Mouse (Mus musculus): ENCODE results near the gene Pbx3. TPM values are rescaled to one million over a fixed set of nuclear protein-coding genes. Genes with fewer than 3 reads are reported as not detected.

Pbx3 gene
- polyA plus RNA-seq, 1 experiment = 5.8 TPM

DNA sequence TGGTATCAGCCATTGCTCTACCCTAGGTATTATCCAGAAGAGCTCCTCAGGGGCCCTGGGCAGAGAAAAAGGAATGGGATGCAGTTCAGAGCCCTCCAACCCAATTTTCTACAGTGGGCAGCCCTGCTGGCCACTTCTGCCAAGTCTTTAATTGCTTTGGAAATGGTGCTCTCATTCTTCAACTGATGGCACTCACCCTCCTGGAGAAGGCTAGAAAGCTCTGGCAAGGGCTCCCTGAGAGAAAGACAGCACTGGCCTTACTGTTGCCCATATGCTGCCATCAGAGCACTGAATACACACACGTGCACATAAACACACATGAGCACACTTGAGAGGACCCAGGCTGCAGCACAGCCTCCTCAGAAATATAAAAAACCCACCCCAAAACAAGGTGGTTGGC is 193.6 kb downstream of the Pbx3 start:
- no peaks in the 10 kb centered on the region for H3K27me3 ChIP-seq (ENCODE audit: control insufficient read depth, insufficient read depth, insufficient read length)
- H3ac ChIP-seq (ENCODE audit: control insufficient read depth, insufficient read length, low read depth) = no peak overlapping the region
- no peaks in the 10 kb centered on the region for H3K79me3 ChIP-seq (ENCODE audit: low read depth)
- no peak overlapping the region for H3K4me3 ChIP-seq (ENCODE audit: insufficient read depth, poor library complexity, severe bottlenecking)
- no peaks in the 10 kb centered on the region for H3K79me2 ChIP-seq (ENCODE audit: control insufficient read depth, insufficient read depth)
- H3K36me3 ChIP-seq (ENCODE audit: control insufficient read depth, insufficient read depth) = peaks cover 5% of the 10 kb centered on the region
- TF ChIP-seq FOSL1 (IDR thresholded peaks at IDR 0.05; ENCODE audit: insufficient read depth, low read length, poor library complexity, severe bottlenecking) (no peak), CTCF (IDR thresholded peaks at IDR 0.05; ENCODE audit: control insufficient read depth, insufficient read depth, insufficient read length) (no peak), MYOG (IDR thresholded peaks at IDR 0.05; ENCODE audit: control insufficient read depth, extremely low read depth, insufficient read length) (no peak), MAX (IDR thresholded peaks at IDR 0.05) (no peak), CEBPB (IDR thresholded peaks at IDR 0.05; ENCODE audit: low read depth) (no peak), USF1 (IDR thresholded peaks at IDR 0.05; ENCODE audit: low read depth) (no peak), MYOD1 (IDR thresholded peaks at IDR 0.05; ENCODE audit: control insufficient read depth, insufficient read length, low read depth) (no peak)

GRCm38 (mm10) chr2:34178653-34179052 is 194.3 kb downstream of the Pbx3 start:
- Histone ChIP-seq H3ac (ENCODE audit: control insufficient read depth, insufficient read length, low read depth) (no peak overlapping the region), H3K79me2 (ENCODE audit: control insufficient read depth, insufficient read depth) (no peaks in the 10 kb centered on the region), H3K4me3 (ENCODE audit: insufficient read depth, poor library complexity, severe bottlenecking) (no peak overlapping the region), H3K36me3 (ENCODE audit: control insufficient read depth, insufficient read depth) (peaks cover 5% of the 10 kb centered on the region), H3K27me3 (ENCODE audit: control insufficient read depth, insufficient read depth, insufficient read length) (no peaks in the 10 kb centered on the region), H3K79me3 (ENCODE audit: low read depth) (no peaks in the 10 kb centered on the region)
- TF ChIP-seq MYOD1 (IDR thresholded peaks at IDR 0.05; ENCODE audit: control insufficient read depth, insufficient read length, low read depth) = no peak
- no peak for TF ChIP-seq MAX (IDR thresholded peaks at IDR 0.05)
- no peak for TF ChIP-seq USF1 (IDR thresholded peaks at IDR 0.05; ENCODE audit: low read depth)
- TF ChIP-seq CEBPB (IDR thresholded peaks at IDR 0.05; ENCODE audit: low read depth) = no peak
- no peak for TF ChIP-seq CTCF (IDR thresholded peaks at IDR 0.05; ENCODE audit: control insufficient read depth, insufficient read depth, insufficient read length)
- TF ChIP-seq MYOG (IDR thresholded peaks at IDR 0.05; ENCODE audit: control insufficient read depth, extremely low read depth, insufficient read length) = no peak
- no peak for TF ChIP-seq FOSL1 (IDR thresholded peaks at IDR 0.05; ENCODE audit: insufficient read depth, low read length, poor library complexity, severe bottlenecking)

DNA sequence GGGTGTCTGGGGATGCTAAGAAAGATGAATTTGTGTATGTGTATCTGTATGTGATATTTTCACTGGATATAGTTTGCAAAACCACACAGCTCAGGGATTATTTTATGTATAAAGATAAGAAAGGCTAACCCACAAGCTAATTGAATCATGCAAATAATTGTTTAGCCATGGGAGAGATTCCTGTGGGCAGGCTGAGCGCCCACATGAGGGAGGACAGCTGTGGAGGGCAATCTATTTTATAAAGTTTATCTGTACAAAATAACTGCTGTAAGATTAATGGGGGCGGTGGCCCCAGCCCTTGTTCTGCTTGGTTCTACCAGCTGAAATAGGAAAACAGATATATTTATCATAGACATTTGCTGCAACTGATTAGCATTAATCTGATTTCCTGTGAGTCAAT is 202.5 kb downstream of the Pbx3 start:
- Histone ChIP-seq H3K36me3 (ENCODE audit: control insufficient read depth, insufficient read depth) (peaks cover 9% of the 10 kb centered on the region), H3K79me2 (ENCODE audit: control insufficient read depth, insufficient read depth) (no peaks in the 10 kb centered on the region), H3ac (ENCODE audit: control insufficient read depth, insufficient read length, low read depth) (no peak overlapping the region), H3K4me3 (ENCODE audit: insufficient read depth, poor library complexity, severe bottlenecking) (no peak overlapping the region), H3K79me3 (ENCODE audit: low read depth) (no peaks in the 10 kb centered on the region), H3K27me3 (ENCODE audit: control insufficient read depth, insufficient read depth, insufficient read length) (no peaks in the 10 kb centered on the region)
- no peak for TF ChIP-seq MAX (IDR thresholded peaks at IDR 0.05)
- TF ChIP-seq FOSL1 (IDR thresholded peaks at IDR 0.05; ENCODE audit: insufficient read depth, low read length, poor library complexity, severe bottlenecking) = no peak
- TF ChIP-seq CEBPB (IDR thresholded peaks at IDR 0.05; ENCODE audit: low read depth) = no peak
- TF ChIP-seq USF1 (IDR thresholded peaks at IDR 0.05; ENCODE audit: low read depth) = no peak
- TF ChIP-seq CTCF (IDR thresholded peaks at IDR 0.05; ENCODE audit: control insufficient read depth, insufficient read depth, insufficient read length) = no peak
- no peak for TF ChIP-seq MYOG (IDR thresholded peaks at IDR 0.05; ENCODE audit: control insufficient read depth, extremely low read depth, insufficient read length)
- TF ChIP-seq MYOD1 (IDR thresholded peaks at IDR 0.05; ENCODE audit: control insufficient read depth, insufficient read length, low read depth) = no peak

DNA sequence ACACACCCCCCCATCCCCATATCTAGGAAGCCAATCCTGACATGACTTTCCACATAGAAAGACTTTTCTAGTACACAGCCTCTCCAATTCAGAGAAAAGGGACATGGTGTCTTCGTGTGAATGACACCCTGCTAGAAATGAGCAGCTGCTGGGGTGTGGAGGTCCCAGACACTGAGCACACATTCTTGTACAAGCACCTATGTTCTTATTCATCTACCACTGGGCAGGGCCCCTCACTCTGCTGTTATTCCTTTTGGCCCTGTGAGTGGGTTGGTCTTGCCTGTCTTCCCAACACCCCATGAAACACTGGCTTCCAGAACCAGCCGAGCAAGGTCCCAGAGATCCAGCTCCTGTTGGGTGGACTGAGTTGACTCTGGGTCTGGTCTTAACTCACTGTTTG is 203.3 kb downstream of the Pbx3 start:
- H3K4me3 ChIP-seq (ENCODE audit: insufficient read depth, poor library complexity, severe bottlenecking) = no peak overlapping the region
- peaks cover 4% of the 10 kb centered on the region for H3K36me3 ChIP-seq (ENCODE audit: control insufficient read depth, insufficient read depth)
- H3ac ChIP-seq (ENCODE audit: control insufficient read depth, insufficient read length, low read depth) = no peak overlapping the region
- no peaks in the 10 kb centered on the region for H3K27me3 ChIP-seq (ENCODE audit: control insufficient read depth, insufficient read depth, insufficient read length)
- H3K79me3 ChIP-seq (ENCODE audit: low read depth) = no peaks in the 10 kb centered on the region
- no peaks in the 10 kb centered on the region for H3K79me2 ChIP-seq (ENCODE audit: control insufficient read depth, insufficient read depth)
- TF ChIP-seq FOSL1 (IDR thresholded peaks at IDR 0.05; ENCODE audit: insufficient read depth, low read length, poor library complexity, severe bottlenecking) = no peak
- TF ChIP-seq CEBPB (IDR thresholded peaks at IDR 0.05; ENCODE audit: low read depth) = no peak
- no peak for TF ChIP-seq CTCF (IDR thresholded peaks at IDR 0.05; ENCODE audit: control insufficient read depth, insufficient read depth, insufficient read length)
- TF ChIP-seq MAX (IDR thresholded peaks at IDR 0.05) = no peak
- TF ChIP-seq MYOG (IDR thresholded peaks at IDR 0.05; ENCODE audit: control insufficient read depth, extremely low read depth, insufficient read length) = no peak
- no peak for TF ChIP-seq USF1 (IDR thresholded peaks at IDR 0.05; ENCODE audit: low read depth)
- no peak for TF ChIP-seq MYOD1 (IDR thresholded peaks at IDR 0.05; ENCODE audit: control insufficient read depth, insufficient read length, low read depth)

- no peaks in the 10 kb centered on the region for H3K27me3 ChIP-seq (ENCODE audit: control insufficient read depth, insufficient read depth, insufficient read length)
- H3K79me3 ChIP-seq (ENCODE audit: low read depth) = no peaks in the 10 kb centered on the region
- TF ChIP-seq CTCF (IDR thresholded peaks at IDR 0.05; ENCODE audit: control insufficient read depth, insufficient read depth, insufficient read length) (no peak), MAX (IDR thresholded peaks at IDR 0.05) (no peak), CEBPB (IDR thresholded peaks at IDR 0.05; ENCODE audit: low read depth) (no peak), FOSL1 (IDR thresholded peaks at IDR 0.05; ENCODE audit: insufficient read depth, low read length, poor library complexity, severe bottlenecking) (no peak), MYOG (IDR thresholded peaks at IDR 0.05; ENCODE audit: control insufficient read depth, extremely low read depth, insufficient read length) (no peak), USF1 (IDR thresholded peaks at IDR 0.05; ENCODE audit: low read depth) (no peak), MYOD1 (IDR thresholded peaks at IDR 0.05; ENCODE audit: control insufficient read depth, insufficient read length, low read depth) (no peak)
- H3K36me3 ChIP-seq (ENCODE audit: control insufficient read depth, insufficient read depth) = peaks cover 4% of the 10 kb centered on the region
- H3ac ChIP-seq (ENCODE audit: control insufficient read depth, insufficient read length, low read depth) = no peak overlapping the region
- no peaks in the 10 kb centered on the region for H3K79me2 ChIP-seq (ENCODE audit: control insufficient read depth, insufficient read depth)
- no peak overlapping the region for H3K4me3 ChIP-seq (ENCODE audit: insufficient read depth, poor library complexity, severe bottlenecking)
Measured at GRCm38 (mm10) chr2:34168191-34168590, 204.8 kb downstream of the Pbx3 start.

GRCm38 (mm10) chr2:34162484-34162883 is 210.5 kb downstream of the Pbx3 start:
- H3K79me3 ChIP-seq (ENCODE audit: low read depth) = no peaks in the 10 kb centered on the region
- no peaks in the 10 kb centered on the region for H3K79me2 ChIP-seq (ENCODE audit: control insufficient read depth, insufficient read depth)
- H3K36me3 ChIP-seq (ENCODE audit: control insufficient read depth, insufficient read depth) = no peaks in the 10 kb centered on the region
- TF ChIP-seq CEBPB (IDR thresholded peaks at IDR 0.05; ENCODE audit: low read depth) (no peak), MYOD1 (IDR thresholded peaks at IDR 0.05; ENCODE audit: control insufficient read depth, insufficient read length, low read depth) (no peak), MYOG (IDR thresholded peaks at IDR 0.05; ENCODE audit: control insufficient read depth, extremely low read depth, insufficient read length) (no peak), USF1 (IDR thresholded peaks at IDR 0.05; ENCODE audit: low read depth) (no peak), FOSL1 (IDR thresholded peaks at IDR 0.05; ENCODE audit: insufficient read depth, low read length, poor library complexity, severe bottlenecking) (no peak), CTCF (IDR thresholded peaks at IDR 0.05; ENCODE audit: control insufficient read depth, insufficient read depth, insufficient read length) (no peak), MAX (IDR thresholded peaks at IDR 0.05) (no peak)
- H3K27me3 ChIP-seq (ENCODE audit: control insufficient read depth, insufficient read depth, insufficient read length) = peaks cover 9% of the 10 kb centered on the region
- H3K4me3 ChIP-seq (ENCODE audit: insufficient read depth, poor library complexity, severe bottlenecking) = no peak overlapping the region
- no peak overlapping the region for H3ac ChIP-seq (ENCODE audit: control insufficient read depth, insufficient read length, low read depth)
